ENCODE assay signal across 11 mouse cellular contexts in genomic region chr13:57061074-57061473, GRCm38 (mm10).
DNase-seq lines count a peak whose midpoint lies in the region; ATAC-seq and TF ChIP-seq lines count a peak whose summit lies in the region.
"Had no signal": no experiment of that assay in that cellular context is flagged by ENCODE, and none has a peak within 500 bp of the region (broad histone marks: within the 10 kb centered on the region; RNA-seq: fewer than 3 reads in every experiment).

No protein-coding gene starts in this region.

- no peak for ATAC-seq in limb, embryonic 11.5 days (ENCODE audit: insufficient number of reproducible peaks, low FRiP score, low TSS enrichment, low read depth)
- peak; percentile 87 for ATAC-seq in hindbrain, postnatal 0 days
- ATAC-seq: CD4-positive, CD25-positive, alpha-beta regulatory T cell, adult 4 months had no signal

- H3K9me3 ChIP-seq in limb, embryonic 11.5 days (ENCODE audit: control insufficient read depth, low read length) = no peaks in the 10 kb centered on the region
- no peaks in the 10 kb centered on the region for H3K9me3 ChIP-seq in limb, embryonic 10.5 days (replicated peaks)
- no peaks in the 10 kb centered on the region for H3K9me3 ChIP-seq in hindbrain, postnatal 0 days (ENCODE audit: low read length)
- H3K9me3 ChIP-seq: lung, embryonic 15.5 days had no signal

- DNase-seq in gastrocnemius, postnatal 10 days = peak; percentile 33
- DNase-seq in gastrocnemius, adult 18-20 months (ENCODE audit: low spot score) = no peak
- DNase-seq in limb, embryonic 11.5 days (ENCODE audit: low spot score) = peak; percentile 24
- no peak for DNase-seq in limb, embryonic 10.5 days (ENCODE audit: low spot score)
- peak; percentile 70 for DNase-seq in hindbrain, postnatal 0 days (ENCODE audit: low spot score)
- peak; percentile 45 for DNase-seq in retina, postnatal 7 days (ENCODE audit: low read depth, low spot score)
- no peak for DNase-seq in frontal cortex, postnatal 25 days (ENCODE audit: low spot score in 2 of 2)
- no peak for DNase-seq in yolk sac, embryonic 10.5 days (ENCODE audit: low spot score)

- no peak overlapping the region for H3K4me3 ChIP-seq in limb, embryonic 11.5 days (ENCODE audit: low read depth, low read length)
- H3K4me3 ChIP-seq in limb, embryonic 10.5 days = no peak overlapping the region
- H3K4me3 ChIP-seq in hindbrain, postnatal 0 days (ENCODE audit: low read length) = no peak overlapping the region
- H3K4me3 ChIP-seq: left cerebral cortex, adult 2 months; lung, embryonic 15.5 days had no signal

- H3K27ac ChIP-seq in limb, embryonic 11.5 days (replicated peaks; ENCODE audit: low read depth, low read length) = no peak overlapping the region
- H3K27ac ChIP-seq in limb, embryonic 10.5 days = no peak overlapping the region
- peak overlapping the region; percentile 26; the same call in 1 of the 2 replicates for H3K27ac ChIP-seq in hindbrain, postnatal 0 days
- H3K27ac ChIP-seq: left cerebral cortex, adult 2 months; lung, embryonic 15.5 days had no signal

- no peaks in the 10 kb centered on the region for H3K36me3 ChIP-seq in limb, embryonic 11.5 days (ENCODE audit: control insufficient read depth, insufficient read depth, low read length)
- no peaks in the 10 kb centered on the region for H3K36me3 ChIP-seq in limb, embryonic 10.5 days
- H3K36me3 ChIP-seq in hindbrain, postnatal 0 days (ENCODE audit: insufficient read depth, low read length) = no peaks in the 10 kb centered on the region
- H3K36me3 ChIP-seq: lung, embryonic 15.5 days had no signal

- TF ChIP-seq CTCF in hindbrain, postnatal 0 days (IDR thresholded peaks at IDR 0.05; ENCODE audit: low read depth) = 0 out of 2 replicates have a peak, but pooled peaks have one; percentile 3

- H3K4me2 ChIP-seq in limb, embryonic 11.5 days (ENCODE audit: low read depth, severe bottlenecking) = no peak overlapping the region
- no peak overlapping the region for H3K4me2 ChIP-seq in hindbrain, postnatal 0 days (ENCODE audit: low read depth, low read length)
- H3K4me2 ChIP-seq: lung, embryonic 15.5 days had no signal

- no peaks in the 10 kb centered on the region for H3K27me3 ChIP-seq in limb, embryonic 11.5 days (ENCODE audit: control insufficient read depth, insufficient read depth, low read length)
- H3K27me3 ChIP-seq in limb, embryonic 10.5 days (ENCODE audit: low read depth, poor library complexity, severe bottlenecking) = no peaks in the 10 kb centered on the region
- H3K27me3 ChIP-seq in hindbrain, postnatal 0 days (ENCODE audit: insufficient read depth, low read length) = no peaks in the 10 kb centered on the region
- H3K27me3 ChIP-seq: lung, embryonic 15.5 days had no signal

- H3K9ac ChIP-seq in limb, embryonic 11.5 days (ENCODE audit: low read length) = no peak overlapping the region
- no peak overlapping the region for H3K9ac ChIP-seq in hindbrain, postnatal 0 days (replicated peaks; ENCODE audit: low read length)
- H3K9ac ChIP-seq: lung, embryonic 15.5 days had no signal

- WGBS in limb, embryonic 11.5 days = 70% methylated on average over 7 of the region's 7 CpGs
- WGBS in limb, embryonic 10.5 days = 82% methylated on average over 7 of the region's 7 CpGs
- 30% methylated on average over 7 of the region's 7 CpGs for WGBS in hindbrain, postnatal 0 days

- 0 out of 2 replicates have a peak, but pooled peaks cover 2% of the 10 kb centered on the region for H3K4me1 ChIP-seq in limb, embryonic 11.5 days (ENCODE audit: control insufficient read depth, insufficient read depth, low read length)
- H3K4me1 ChIP-seq in limb, embryonic 10.5 days = peaks cover 8% of the 10 kb centered on the region
- no peaks in the 10 kb centered on the region for H3K4me1 ChIP-seq in hindbrain, postnatal 0 days (ENCODE audit: insufficient read depth, low read length)
- H3K4me1 ChIP-seq: lung, embryonic 15.5 days had no signal

Comparison
In these comparisons a context has a peak if more than half of its experiments do, and no peak if none do; other contexts are left out.
1. DNase-seq: peak in gastrocnemius, postnatal 10 days (single experiment), limb, embryonic 11.5 days (single experiment), hindbrain, postnatal 0 days (single experiment) and retina, postnatal 7 days (single experiment); none in gastrocnemius, adult 18-20 months (single experiment), limb, embryonic 10.5 days (single experiment), frontal cortex, postnatal 25 days (0 of 2) and yolk sac, embryonic 10.5 days (single experiment).